Mouse (Mus musculus): Measurements from ENCODE around the gene Lrrc26. TPM values are rescaled to one million over a fixed set of nuclear protein-coding genes. Genes with fewer than 3 reads are reported as not detected.
A peak's percentile ranks its signal among the peaks of the same experiment; 100 is the strongest.

Gene Lrrc26
- polyA plus RNA-seq, 1 experiment from 2014 or later, result 6.6 TPM

DNA sequence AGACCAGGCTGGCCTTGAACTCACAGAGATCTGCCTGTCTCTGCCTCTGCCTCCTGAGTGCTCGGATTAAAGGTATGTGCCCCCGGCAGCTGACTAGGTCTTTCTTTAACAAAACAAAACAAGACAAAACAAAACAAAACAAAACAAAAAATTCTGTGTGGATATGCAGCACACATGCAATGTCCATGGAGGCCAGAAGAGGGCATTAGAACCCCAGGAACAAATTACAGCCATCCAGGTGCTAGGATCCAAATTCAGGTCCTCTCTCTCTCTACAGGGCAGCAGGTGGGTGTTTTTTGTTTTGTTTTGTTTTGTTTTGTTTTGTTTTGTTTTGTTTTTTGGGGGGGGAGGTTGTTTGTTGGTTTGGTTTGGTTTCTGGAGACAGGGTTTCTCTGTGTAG is 30.8 kb upstream of the Lrrc26 start:
- no peak for ATAC-seq

GRCm38 (mm10) chr2:25261870-25262269 is 27.8 kb upstream of the Lrrc26 start:
- no peak for ATAC-seq
- Histone ChIP-seq H3K27me3 (replicated peaks; ENCODE audit: control insufficient read depth, insufficient read depth, low read length) (no peaks in the 10 kb centered on the region), H3K9ac (ENCODE audit: low read depth, low read length) (0 out of 2 replicates have a peak overlapping the region, but pooled peaks have one; percentile 78), H3K27ac (ENCODE audit: low read depth, low read length) (peak overlapping the region; percentile 82), H3K4me1 (replicated peaks; ENCODE audit: control insufficient read depth, insufficient read depth, low read length) (no peaks in the 10 kb centered on the region), H3K4me2 (replicated peaks; ENCODE audit: low read depth) (peak overlapping the region; percentile 94), H3K9me3 (ENCODE audit: control insufficient read depth) (no peaks in the 10 kb centered on the region), H3K4me3 (ENCODE audit: low read depth, low read length) (peak overlapping the region; percentile 92), H3K36me3 (ENCODE audit: control insufficient read depth, insufficient read depth) (no peaks in the 10 kb centered on the region)
- TF ChIP-seq CTCF (IDR thresholded peaks at IDR 0.05; ENCODE audit: low read depth), result no peak
- 34% methylated on average over 12 of the region's 12 CpGs for WGBS

More for the DNA sequence above, 30.8 kb upstream of the Lrrc26 start:
- no peaks in the 10 kb centered on the region for H3K27me3 ChIP-seq (replicated peaks; ENCODE audit: control insufficient read depth, insufficient read depth, low read length)
- H3K4me1 ChIP-seq (replicated peaks; ENCODE audit: control insufficient read depth, insufficient read depth, low read length), result no peaks in the 10 kb centered on the region
- TF ChIP-seq CTCF (IDR thresholded peaks at IDR 0.05; ENCODE audit: low read depth), result peak; percentile 72
- H3K9ac ChIP-seq (ENCODE audit: low read depth, low read length), result no peak overlapping the region
- no peaks in the 10 kb centered on the region for H3K36me3 ChIP-seq (ENCODE audit: control insufficient read depth, insufficient read depth)
- H3K27ac ChIP-seq (ENCODE audit: low read depth, low read length), result no peak overlapping the region
- no peaks in the 10 kb centered on the region for H3K9me3 ChIP-seq (ENCODE audit: control insufficient read depth)
- H3K4me3 ChIP-seq (ENCODE audit: low read depth, low read length), result no peak overlapping the region
- WGBS, result 66% methylated on average over 2 of the region's 2 CpGs
- no peak overlapping the region for H3K4me2 ChIP-seq (replicated peaks; ENCODE audit: low read depth)

DNA sequence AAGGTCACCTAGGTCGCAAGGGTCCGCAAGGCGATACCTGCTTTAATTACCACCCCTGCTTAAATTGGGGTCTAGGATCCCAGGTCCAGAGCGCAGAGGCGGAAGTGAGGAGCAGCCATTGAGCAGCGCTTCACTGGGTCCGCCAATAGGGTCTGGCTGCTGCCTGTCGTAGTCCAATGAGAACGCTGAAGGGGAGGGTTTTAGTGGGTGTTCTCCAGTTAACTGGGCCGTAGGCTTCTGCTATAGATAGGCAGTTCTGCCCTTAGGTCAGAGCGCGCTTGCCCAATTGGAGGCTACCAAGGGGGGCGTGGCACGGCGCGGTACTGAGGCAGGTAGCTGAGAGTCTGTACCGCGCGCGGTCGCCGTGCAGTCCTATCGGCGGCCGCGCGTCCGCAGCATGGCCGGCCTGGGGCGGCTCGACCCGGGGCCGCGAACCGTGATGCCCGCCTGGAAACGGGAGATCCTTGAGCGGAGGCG is 27.4 kb upstream of the Lrrc26 start, which contains the start of gene Tprn:
TSS of gene Tprn (plus strand) at position 328 of the 477 bp plus-strand sequence.
- TF ChIP-seq CTCF (IDR thresholded peaks at IDR 0.05; ENCODE audit: low read depth), result no peak
- Histone ChIP-seq H3K27me3 (replicated peaks; ENCODE audit: control insufficient read depth, insufficient read depth, low read length) (no peaks in the 10 kb centered on the region), H3K4me3 (ENCODE audit: low read depth, low read length) (peak within 1 kb of the TSS; percentile 92), H3K36me3 (ENCODE audit: control insufficient read depth, insufficient read depth) (no peaks in the 10 kb centered on the region), H3K4me2 (replicated peaks; ENCODE audit: low read depth) (peak within 1 kb of the TSS; percentile 94), H3K27ac (ENCODE audit: low read depth, low read length) (peak within 1 kb of the TSS; percentile 93), H3K9me3 (ENCODE audit: control insufficient read depth) (no peaks in the 10 kb centered on the region), H3K9ac (ENCODE audit: low read depth, low read length) (peak within 1 kb of the TSS; percentile 78), H3K4me1 (replicated peaks; ENCODE audit: control insufficient read depth, insufficient read depth, low read length) (no peaks in the 10 kb centered on the region)
- 0% methylated on average over 39 of the region's 39 CpGs for WGBS
- ATAC-seq, result peak; percentile 80

DNA sequence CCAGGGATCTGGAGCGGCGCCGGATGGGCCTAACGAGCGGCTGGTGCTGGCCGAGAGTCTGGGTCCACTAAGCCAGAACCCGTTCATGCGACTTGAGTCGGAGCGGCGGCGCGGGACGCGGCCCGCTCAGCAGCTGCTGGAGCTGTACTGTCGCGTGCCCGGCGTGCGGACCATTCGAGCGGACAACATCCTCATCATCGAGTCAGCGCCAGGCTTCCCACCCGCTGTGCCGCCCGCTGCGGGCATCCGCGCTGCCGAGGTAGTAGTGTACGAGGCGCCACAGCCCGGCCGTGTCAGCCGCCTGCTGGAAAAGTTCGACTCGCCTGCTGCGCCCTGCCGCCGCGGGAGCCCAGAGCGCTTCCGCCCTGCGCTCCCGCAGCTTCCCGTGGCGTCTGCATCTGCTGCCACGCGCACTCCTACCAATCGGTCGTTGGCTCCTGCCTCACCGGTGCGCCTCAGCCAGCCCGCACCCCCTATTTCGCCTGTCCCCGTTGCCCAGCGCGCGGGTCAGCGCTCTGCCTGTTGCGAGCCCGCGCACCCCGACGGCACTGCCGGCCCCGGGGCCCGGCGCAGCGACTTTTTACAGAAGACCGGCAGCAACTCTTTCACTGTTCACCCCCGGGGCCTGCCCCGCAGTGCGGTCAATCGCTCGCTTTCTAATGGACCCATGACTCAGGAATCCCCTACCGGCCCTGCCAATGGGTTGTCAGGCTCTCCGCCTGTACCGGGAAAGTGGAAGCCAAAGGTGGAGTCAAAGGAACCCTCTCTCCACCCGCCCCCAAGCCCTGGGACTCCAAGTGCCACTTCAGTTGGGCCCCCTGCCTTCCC is 26.7 kb upstream of the Lrrc26 start:
- H3K4me3 ChIP-seq (ENCODE audit: low read depth, low read length), result peak overlapping the region; percentile 92
- TF ChIP-seq CTCF (IDR thresholded peaks at IDR 0.05; ENCODE audit: low read depth), result peak; percentile 20; the same call in 1 of the 2 replicates
- no peaks in the 10 kb centered on the region for H3K4me1 ChIP-seq (replicated peaks; ENCODE audit: control insufficient read depth, insufficient read depth, low read length)
- 0% methylated on average over 79 of the region's 82 CpGs for WGBS
- H3K9ac ChIP-seq (ENCODE audit: low read depth, low read length), result peak overlapping the region; percentile 78
- H3K4me2 ChIP-seq (replicated peaks; ENCODE audit: low read depth), result peak overlapping the region; percentile 94
- H3K27me3 ChIP-seq (replicated peaks; ENCODE audit: control insufficient read depth, insufficient read depth, low read length), result no peaks in the 10 kb centered on the region
- H3K36me3 ChIP-seq (ENCODE audit: control insufficient read depth, insufficient read depth), result peaks cover under 1% of the 10 kb centered on the region; the same call in 1 of the 2 replicates
- H3K9me3 ChIP-seq (ENCODE audit: control insufficient read depth), result no peaks in the 10 kb centered on the region
- ATAC-seq, result no peak
- peak overlapping the region; percentile 93 for H3K27ac ChIP-seq (ENCODE audit: low read depth, low read length)

- 21% methylated on average over 12 of the region's 12 CpGs for WGBS
- H3K27ac ChIP-seq (ENCODE audit: low read depth, low read length), result peak overlapping the region; percentile 93
- H3K27me3 ChIP-seq (replicated peaks; ENCODE audit: control insufficient read depth, insufficient read depth, low read length), result no peaks in the 10 kb centered on the region
- H3K4me3 ChIP-seq (ENCODE audit: low read depth, low read length), result peak overlapping the region; percentile 92
- no peak for ATAC-seq
- TF ChIP-seq CTCF (IDR thresholded peaks at IDR 0.05; ENCODE audit: low read depth), result no peak
- H3K36me3 ChIP-seq (ENCODE audit: control insufficient read depth, insufficient read depth), result peaks cover 8% of the 10 kb centered on the region
- H3K4me1 ChIP-seq (replicated peaks; ENCODE audit: control insufficient read depth, insufficient read depth, low read length), result no peaks in the 10 kb centered on the region
- H3K9ac ChIP-seq (ENCODE audit: low read depth, low read length), result peak overlapping the region; percentile 78
- no peaks in the 10 kb centered on the region for H3K9me3 ChIP-seq (ENCODE audit: control insufficient read depth)
- peak overlapping the region; percentile 94 for H3K4me2 ChIP-seq (replicated peaks; ENCODE audit: low read depth)
Measured at GRCm38 (mm10) chr2:25263623-25264285, 26.0 kb upstream of the Lrrc26 start.

- Histone ChIP-seq H3K36me3 (ENCODE audit: control insufficient read depth, insufficient read depth) (peaks cover 14% of the 10 kb centered on the region), H3K4me3 (ENCODE audit: low read depth, low read length) (peak overlapping the region; percentile 92), H3K9ac (ENCODE audit: low read depth, low read length) (peak overlapping the region; percentile 78), H3K4me2 (replicated peaks; ENCODE audit: low read depth) (peak overlapping the region; percentile 94), H3K27me3 (replicated peaks; ENCODE audit: control insufficient read depth, insufficient read depth, low read length) (no peaks in the 10 kb centered on the region), H3K4me1 (replicated peaks; ENCODE audit: control insufficient read depth, insufficient read depth, low read length) (no peaks in the 10 kb centered on the region), H3K9me3 (ENCODE audit: control insufficient read depth) (no peaks in the 10 kb centered on the region), H3K27ac (ENCODE audit: low read depth, low read length) (peak overlapping the region; percentile 93)
- ATAC-seq, result no peak
- 48% methylated on average over 5 of the region's 5 CpGs for WGBS
- no peak for TF ChIP-seq CTCF (IDR thresholded peaks at IDR 0.05; ENCODE audit: low read depth)
Measured at GRCm38 (mm10) chr2:25264286-25264660, 25.4 kb upstream of the Lrrc26 start.
